Mouse (Mus musculus) granulocyte monocyte progenitor cell, adult 5-6 weeks (primary cell): Measurements from ENCODE around the gene Vmn1r179. TPM values are rescaled to one million over a fixed set of nuclear protein-coding genes. Genes with fewer than 3 reads are reported as not detected.
"Not testable (repeated sequence)": the region's sequence is repeated elsewhere in the genome, so short reads cannot be mapped to it uniquely, and the experiment has no call there.

Source experiments
- ATAC-seq: replicated peaks from 2 replicates; pipeline ENCODE4 v1.8.0; 2016; ENCODE audit warnings: mild to moderate bottlenecking, moderate TSS enrichment, inconsistent platforms; ENCODE audit not compliant: poor library complexity, severe bottlenecking
- total RNA-seq, 2 experiments: library from RNA; stranded (forward) in 1 of 2; stranded (reverse) in 1 of 2; fragments of 200-712, 200-1000 nt in 1 of 2; fragments of >200 nt in 1 of 2; fragmentation: Nextera tagmentation in 1 of 2; gene quantifications; 2 replicates each; pipeline ENCODE4 v1.2.3; 2014 to 2017

Vmn1r179 gene
- total RNA-seq (2014; fragmentation: Nextera tagmentation): not detected in 2 replicates
- total RNA-seq (2017): not detected in 2 replicates

- ATAC-seq: no peak
Observed at GRCm38 (mm10) chr7:23926678-23927077, at the start of gene Vmn1r179. Gene Vmn1r179 (plus strand): TSS chr7:23926978.

- ATAC-seq: no peak
Observed at GRCm38 (mm10) chr7:23891709-23892108, 35.1 kb upstream of the Vmn1r179 start, which contains the start of gene Vmn1r178. Gene Vmn1r178 (plus strand): TSS chr7:23892009.

GRCm38 (mm10) chr7:23950332-23950731 lies 23.6 kb downstream of the Vmn1r179 start, which contains the start of gene Vmn1r180:
Gene Vmn1r180 (plus strand): TSS chr7:23950632.
- ATAC-seq: no peak

GRCm38 (mm10) chr7:23968044-23968443 lies 41.3 kb downstream of the Vmn1r179 start:
- ATAC-seq: not testable (repeated sequence)

- ATAC-seq: not testable (repeated sequence)
Observed at GRCm38 (mm10) chr7:23974315-23974714, 47.5 kb downstream of the Vmn1r179 start, which contains the start of gene Vmn1r181. Gene Vmn1r181 (plus strand): TSS chr7:23974615.

Other genes with a start within 250 kb of the Vmn1r179 start
- gene Vmn1r173, start 226.3 kb upstream of the Vmn1r179 start, total RNA-seq (2014; fragmentation: Nextera tagmentation): not detected in 2 replicates
- not detected in 2 replicates for gene Vmn1r173, start 226.3 kb upstream of the Vmn1r179 start, total RNA-seq (2017)
- gene Vmn1r174, start 174.7 kb upstream of the Vmn1r179 start, total RNA-seq (2014; fragmentation: Nextera tagmentation): not detected in 2 replicates
- not detected in 2 replicates for gene Vmn1r174, start 174.7 kb upstream of the Vmn1r179 start, total RNA-seq (2017)
- not detected in 2 replicates for gene Vmn1r175, start 116.3 kb upstream of the Vmn1r179 start, total RNA-seq (2014; fragmentation: Nextera tagmentation)
- not detected in 2 replicates for gene Vmn1r175, start 116.3 kb upstream of the Vmn1r179 start, total RNA-seq (2017)
- gene Vmn1r176, start 89.6 kb upstream of the Vmn1r179 start, total RNA-seq (2014; fragmentation: Nextera tagmentation): not detected in 2 replicates
- not detected in 2 replicates for gene Vmn1r176, start 89.6 kb upstream of the Vmn1r179 start, total RNA-seq (2017)
- gene Vmn1r177, start 60.5 kb upstream of the Vmn1r179 start, total RNA-seq (2014; fragmentation: Nextera tagmentation): not detected in 2 replicates
- gene Vmn1r177, start 60.5 kb upstream of the Vmn1r179 start, total RNA-seq (2017): not detected in 2 replicates
- gene Vmn1r178, start 35.0 kb upstream of the Vmn1r179 start, total RNA-seq (2014; fragmentation: Nextera tagmentation): not detected in 2 replicates
- gene Vmn1r178, start 35.0 kb upstream of the Vmn1r179 start, total RNA-seq (2017): not detected in 2 replicates
- gene Vmn1r180, start 23.7 kb downstream of the Vmn1r179 start, total RNA-seq (2014; fragmentation: Nextera tagmentation): not detected in 2 replicates
- gene Vmn1r180, start 23.7 kb downstream of the Vmn1r179 start, total RNA-seq (2017): not detected in 2 replicates
- not detected in 2 replicates for gene Vmn1r181, start 47.6 kb downstream of the Vmn1r179 start, total RNA-seq (2014; fragmentation: Nextera tagmentation)
- not detected in 2 replicates for gene Vmn1r181, start 47.6 kb downstream of the Vmn1r179 start, total RNA-seq (2017)
- gene V1rd19, start 74.7 kb downstream of the Vmn1r179 start, total RNA-seq (2014; fragmentation: Nextera tagmentation): not detected in 2 replicates
- not detected in 2 replicates for gene V1rd19, start 74.7 kb downstream of the Vmn1r179 start, total RNA-seq (2017)
- not detected in 2 replicates for gene Vmn1r183, start 126.3 kb downstream of the Vmn1r179 start, total RNA-seq (2014; fragmentation: Nextera tagmentation)
- gene Vmn1r183, start 126.3 kb downstream of the Vmn1r179 start, total RNA-seq (2017): not detected in 2 replicates
- 16.5 and 20.9 TPM in 2 replicates for gene Zfp180, start 154.9 kb downstream of the Vmn1r179 start, total RNA-seq (2014; fragmentation: Nextera tagmentation)
- 13.9 and 25.8 TPM in 2 replicates for gene Zfp180, start 154.9 kb downstream of the Vmn1r179 start, total RNA-seq (2017)
- 1.1 and 1.9 TPM in 2 replicates for gene Zfp112, start 185.3 kb downstream of the Vmn1r179 start, total RNA-seq (2014; fragmentation: Nextera tagmentation)
- gene Zfp112, start 185.3 kb downstream of the Vmn1r179 start, total RNA-seq (2017): 0.22 and 0.57 TPM in 2 replicates
- gene Zfp235, start 207.2 kb downstream of the Vmn1r179 start, total RNA-seq (2014; fragmentation: Nextera tagmentation): 8.6 and 10.4 TPM in 2 replicates
- gene Zfp235, start 207.2 kb downstream of the Vmn1r179 start, total RNA-seq (2017): 8.9 and 9.6 TPM in 2 replicates
- gene Zfp114, start 248.1 kb downstream of the Vmn1r179 start, total RNA-seq (2014; fragmentation: Nextera tagmentation): 0.62 and 2.0 TPM in 2 replicates
- 2.4 and 3.5 TPM in 2 replicates for gene Zfp114, start 248.1 kb downstream of the Vmn1r179 start, total RNA-seq (2017)